Mouse (Mus musculus) heart, embryonic 10.5 days (tissue): ENCODE data around the gene Sh3d19. TPM values are rescaled to one million over a fixed set of nuclear protein-coding genes. Genes with fewer than 3 reads are reported as not detected.
"Not testable (repeated sequence)": the region's sequence is repeated elsewhere in the genome, so short reads cannot be mapped to it uniquely, and the experiment has no call there.

Experiments used
- DNase-seq: peaks from one replicate; pipeline ENCODE4 v3.0.0-alpha.2; 2017; ENCODE audit warnings: low spot score
- H3K27ac ChIP-seq: fragments of 300-500 bp; sonication (generic); 2 replicates; pipeline ENCODE4 v1.5.1; 2016; ENCODE audit warnings: mild to moderate bottlenecking
- H3K27me3 ChIP-seq: fragments of 300-500 bp; sonication (generic); 2 replicates; pipeline ENCODE4 v1.6.1; 2016; ENCODE audit warnings: mild to moderate bottlenecking; ENCODE audit not compliant: poor library complexity, insufficient read depth, severe bottlenecking
- H3K36me3 ChIP-seq: fragments of 300-500 bp; sonication (generic); 2 replicates; pipeline ENCODE4 v1.6.1; 2016; ENCODE audit warnings: mild to moderate bottlenecking, moderate library complexity
- H3K4me1 ChIP-seq: fragments of 300-500 bp; sonication (generic); 2 replicates; pipeline ENCODE4 v1.6.1; 2016; ENCODE audit warnings: mild to moderate bottlenecking
- H3K4me3 ChIP-seq: fragments of 300-500 bp; sonication (generic); 2 replicates; pipeline ENCODE4 v1.5.1; 2016; ENCODE audit warnings: mild to moderate bottlenecking, moderate library complexity
- H3K9me3 ChIP-seq: fragments of 300-500 bp; sonication (generic); 2 replicates; pipeline ENCODE4 v1.6.1; 2016; ENCODE audit warnings: mild to moderate bottlenecking, moderate library complexity
- WGBS: fragments of 180-500 bp; shearing (Covaris S2); methylation state at CpG from one replicate; pipeline ENCODE4 v1.1.7; 2016; 5-methylcytosine and 5-hydroxymethylcytosine counted together
- polyA plus RNA-seq: library from polyadenylated mRNA; unstranded; fragments of >200 nt; fragmentation: Nextera tagmentation; extraction: Ambion mirVana; gene quantifications from 2 replicates; pipeline ENCODE4 v1.2.1, GENCODE M21; 2016

Gene Sh3d19
- polyA plus RNA-seq, 1 experiment from 2014 or later: 17.7 TPM

DNA sequence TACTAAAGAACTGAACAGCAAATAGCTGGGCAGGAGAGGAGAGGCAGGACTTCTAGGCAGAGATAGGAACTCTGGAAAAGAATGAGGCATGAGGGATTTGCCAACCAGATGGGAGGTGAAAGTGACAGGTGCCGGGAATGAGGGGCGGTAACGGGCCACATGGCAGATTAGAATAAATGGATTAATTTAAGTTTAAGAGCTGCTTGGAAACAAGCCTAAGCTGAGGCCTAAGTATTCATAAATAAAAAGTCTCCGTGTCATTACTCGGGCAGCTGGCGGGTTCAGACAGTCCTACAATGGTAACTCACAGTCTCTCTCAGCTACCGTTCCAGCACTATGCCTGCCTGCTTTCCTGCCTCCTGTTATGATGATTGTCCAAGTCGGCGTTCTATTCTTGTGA is 15.6 kb upstream of the Sh3d19 start:
- no peaks in the 10 kb centered on the region for H3K27me3 ChIP-seq
- WGBS: 88% methylated on average over 9 of the region's 9 CpGs
- no peak overlapping the region for H3K4me3 ChIP-seq
- H3K27ac ChIP-seq: no peak overlapping the region
- H3K4me1 ChIP-seq: peaks cover 9% of the 10 kb centered on the region
- H3K9me3 ChIP-seq: no peaks in the 10 kb centered on the region
- H3K36me3 ChIP-seq: no peaks in the 10 kb centered on the region
- no peak for DNase-seq

DNA sequence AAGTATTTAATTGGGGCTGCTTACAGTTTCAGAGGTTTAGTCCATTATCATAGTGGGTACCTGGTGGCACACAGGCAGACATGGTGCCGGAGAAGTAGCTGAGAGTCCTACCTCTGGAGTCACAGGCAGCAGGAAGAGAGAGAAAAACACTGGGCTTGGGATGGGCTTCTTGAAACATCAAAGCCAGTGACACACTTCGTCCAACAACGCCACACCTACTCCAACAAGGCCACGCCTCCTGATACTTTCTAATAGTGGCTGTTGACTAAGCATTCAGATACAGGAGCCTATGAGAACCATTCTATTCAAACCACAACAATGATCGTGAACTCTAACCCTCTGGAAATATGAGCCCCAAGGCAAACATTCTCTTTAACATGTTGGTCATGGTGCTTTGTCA is 15.2 kb upstream of the Sh3d19 start:
- DNase-seq: no peak
- H3K27me3 ChIP-seq: no peaks in the 10 kb centered on the region
- no peak overlapping the region for H3K4me3 ChIP-seq
- no peaks in the 10 kb centered on the region for H3K36me3 ChIP-seq
- 83% methylated on average over 5 of the region's 5 CpGs for WGBS
- H3K9me3 ChIP-seq: no peaks in the 10 kb centered on the region
- H3K4me1 ChIP-seq: peaks cover 10% of the 10 kb centered on the region
- H3K27ac ChIP-seq: no peak overlapping the region

DNA sequence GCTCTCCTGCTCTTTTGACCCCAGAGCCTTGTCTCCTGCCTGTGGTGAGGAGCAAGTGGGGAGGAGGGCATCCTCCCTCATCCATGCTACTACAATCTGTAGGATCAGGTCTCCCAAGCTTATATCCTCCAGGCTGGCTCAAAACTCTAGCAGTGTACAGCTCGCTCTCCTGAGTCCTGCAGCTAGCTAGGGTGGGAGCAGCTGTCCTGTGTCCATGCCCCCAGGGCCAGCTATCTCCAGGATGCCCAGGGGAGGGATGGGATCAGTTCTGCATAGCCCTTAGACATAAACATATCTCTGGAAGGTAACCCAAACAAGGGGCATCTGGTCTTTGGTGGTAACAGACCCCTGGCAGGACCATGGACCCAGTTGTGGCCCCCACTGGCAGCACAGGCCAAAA is 11.2 kb upstream of the Sh3d19 start:
- 88% methylated on average over 1 of the region's 1 CpGs for WGBS

DNA sequence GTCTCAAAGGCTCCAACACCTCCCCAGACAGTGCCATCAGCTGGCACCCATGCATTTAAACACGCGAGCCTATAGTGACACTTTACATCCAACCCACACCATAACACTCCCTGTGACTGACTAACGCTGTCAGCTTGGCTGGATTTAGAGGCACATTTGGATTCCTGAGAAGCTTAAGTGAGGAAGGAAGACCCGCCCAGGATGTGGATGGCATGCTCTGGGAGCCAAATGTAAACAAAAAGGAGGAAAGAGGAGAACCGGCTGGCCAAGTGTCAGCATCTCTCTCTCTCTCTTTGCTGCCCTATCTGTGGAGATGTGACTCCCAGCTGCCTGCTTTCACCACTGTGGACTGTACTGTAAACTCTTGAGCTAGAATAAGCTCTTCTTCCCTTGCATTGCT is 9.8 kb upstream of the Sh3d19 start:
- WGBS: 17% methylated on average over 5 of the region's 5 CpGs
- H3K9me3 ChIP-seq: no peaks in the 10 kb centered on the region
- H3K27me3 ChIP-seq: no peaks in the 10 kb centered on the region
- no peaks in the 10 kb centered on the region for H3K36me3 ChIP-seq
- H3K4me3 ChIP-seq: no peak overlapping the region
- no peak overlapping the region for H3K27ac ChIP-seq
- H3K4me1 ChIP-seq: peaks cover 15% of the 10 kb centered on the region
- no peak for DNase-seq

More for the DNA sequence above, 11.2 kb upstream of the Sh3d19 start:
- Histone ChIP-seq H3K27ac (no peak overlapping the region), H3K4me3 (no peak overlapping the region), H3K27me3 (no peaks in the 10 kb centered on the region), H3K4me1 (peaks cover 15% of the 10 kb centered on the region), H3K9me3 (no peaks in the 10 kb centered on the region), H3K36me3 (no peaks in the 10 kb centered on the region)
- DNase-seq: peak; percentile 74

DNA sequence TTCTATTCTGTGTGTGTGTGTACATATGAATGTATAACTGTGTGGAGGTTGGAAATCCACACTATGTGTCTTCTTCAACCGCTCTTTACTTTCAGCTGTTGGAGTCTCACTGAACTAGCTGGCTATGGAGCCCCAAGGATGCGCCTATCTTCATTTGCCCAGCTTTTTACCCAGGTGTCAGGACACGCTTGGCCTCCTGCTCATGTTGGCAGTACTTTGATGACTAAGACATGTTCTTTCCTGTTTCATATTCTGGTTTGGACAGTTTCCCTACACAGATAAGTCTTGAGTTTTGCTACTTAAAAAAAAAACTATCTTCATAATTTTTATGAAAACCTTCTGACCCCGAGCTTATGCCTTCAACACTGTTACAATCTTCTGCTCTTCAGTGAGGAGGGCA is 5.4 kb upstream of the Sh3d19 start:
- H3K4me3 ChIP-seq: no peak overlapping the region
- no peaks in the 10 kb centered on the region for H3K36me3 ChIP-seq
- H3K4me1 ChIP-seq: peaks cover 15% of the 10 kb centered on the region
- 87% methylated on average over 4 of the region's 4 CpGs for WGBS
- no peaks in the 10 kb centered on the region for H3K27me3 ChIP-seq
- no peak for DNase-seq
- no peak overlapping the region for H3K27ac ChIP-seq
- no peaks in the 10 kb centered on the region for H3K9me3 ChIP-seq

DNA sequence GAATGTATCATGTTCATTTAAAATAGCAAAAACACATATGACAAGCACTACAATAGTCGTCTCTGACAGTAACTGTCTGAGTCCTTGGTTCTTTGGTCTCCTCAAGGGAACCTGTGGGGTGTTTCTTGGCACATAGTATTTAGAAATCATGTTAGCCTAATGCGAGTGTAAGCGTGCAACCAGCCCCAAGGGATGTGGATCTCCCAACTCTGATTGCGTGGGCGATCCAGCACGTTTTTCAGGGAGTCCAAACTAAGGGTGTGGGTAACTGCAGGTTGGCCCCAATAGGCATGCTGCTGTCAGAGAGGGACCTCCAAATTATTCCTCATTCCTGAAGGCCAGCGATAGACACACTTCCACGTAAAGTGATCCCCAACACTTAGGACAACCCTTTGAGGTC is 1.9 kb upstream of the Sh3d19 start:
- Histone ChIP-seq H3K27ac (no peak overlapping the region), H3K4me1 (peaks cover 24% of the 10 kb centered on the region), H3K27me3 (no peaks in the 10 kb centered on the region), H3K9me3 (no peaks in the 10 kb centered on the region), H3K4me3 (no peak overlapping the region), H3K36me3 (no peaks in the 10 kb centered on the region)
- 88% methylated on average over 8 of the region's 8 CpGs for WGBS
- no peak for DNase-seq

DNA sequence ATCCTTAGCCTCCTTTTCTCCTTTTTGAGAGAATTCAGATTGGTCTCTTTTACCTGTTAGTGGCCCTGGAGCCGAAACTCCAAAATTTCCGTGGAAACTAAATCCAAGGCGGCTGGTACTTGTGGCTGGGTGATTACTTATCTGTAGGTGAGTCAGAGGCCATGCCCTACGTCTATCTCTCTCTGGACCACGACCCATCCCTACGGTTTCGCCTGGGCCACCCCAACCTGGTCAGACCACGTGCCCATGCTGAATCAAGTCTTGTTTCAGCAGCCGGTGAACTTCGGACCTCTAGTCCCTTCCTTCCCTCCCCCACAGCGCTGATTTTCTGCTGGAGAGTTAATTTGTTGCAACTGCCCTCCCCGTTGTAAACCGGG is 678 bp downstream of the Sh3d19 start:
- WGBS: under 1% methylated on average over 13 of the region's 13 CpGs
- no peak for DNase-seq
- H3K9me3 ChIP-seq: no peaks in the 10 kb centered on the region
- no peaks in the 10 kb centered on the region for H3K27me3 ChIP-seq
- peak overlapping the region; percentile 90 for H3K4me3 ChIP-seq
- H3K27ac ChIP-seq: peak overlapping the region; percentile 93
- no peaks in the 10 kb centered on the region for H3K36me3 ChIP-seq
- peaks cover 24% of the 10 kb centered on the region for H3K4me1 ChIP-seq

DNA sequence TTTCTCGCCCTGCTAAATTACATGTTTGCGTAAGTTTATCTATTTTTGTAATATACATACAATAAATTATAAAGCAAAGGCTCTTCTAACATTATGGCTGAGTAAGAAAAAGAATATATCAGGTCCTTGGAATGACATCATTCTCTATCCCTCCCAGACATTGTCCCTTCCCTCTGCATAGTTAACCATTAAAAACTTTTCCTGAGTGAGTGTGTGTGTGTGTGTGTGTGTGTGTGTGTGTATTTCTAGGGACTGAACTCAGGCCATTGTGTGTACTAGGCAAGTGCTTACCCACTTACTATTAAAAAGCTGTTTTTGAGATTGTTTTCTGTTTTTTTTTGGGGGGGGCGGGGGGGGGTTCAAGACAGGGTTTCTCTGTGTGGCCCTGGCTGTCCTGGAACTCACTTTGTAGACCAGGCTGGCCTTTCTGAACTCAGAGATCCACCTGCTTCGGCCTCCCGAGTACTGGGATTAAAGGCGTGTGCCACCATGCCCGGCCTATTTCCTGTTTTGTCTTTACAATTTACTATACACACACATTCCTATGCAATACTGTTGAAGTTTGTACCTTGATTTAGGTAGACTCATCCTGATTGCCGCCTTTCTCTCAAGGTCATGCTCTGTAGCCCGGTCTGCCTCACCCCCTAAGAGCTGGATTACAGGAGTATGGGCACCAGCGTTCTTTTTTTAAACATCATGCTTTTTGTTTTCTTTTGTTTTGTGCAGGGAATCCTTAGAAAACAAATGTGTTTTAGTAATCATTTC is 2.6 kb downstream of the Sh3d19 start:
- H3K27ac ChIP-seq: no peak overlapping the region
- H3K4me3 ChIP-seq: no peak overlapping the region
- peak; percentile 60 for DNase-seq
- no peaks in the 10 kb centered on the region for H3K27me3 ChIP-seq
- 88% methylated on average over 10 of the region's 10 CpGs for WGBS
- peaks cover 27% of the 10 kb centered on the region for H3K4me1 ChIP-seq
- no peaks in the 10 kb centered on the region for H3K36me3 ChIP-seq
- no peaks in the 10 kb centered on the region for H3K9me3 ChIP-seq

DNA sequence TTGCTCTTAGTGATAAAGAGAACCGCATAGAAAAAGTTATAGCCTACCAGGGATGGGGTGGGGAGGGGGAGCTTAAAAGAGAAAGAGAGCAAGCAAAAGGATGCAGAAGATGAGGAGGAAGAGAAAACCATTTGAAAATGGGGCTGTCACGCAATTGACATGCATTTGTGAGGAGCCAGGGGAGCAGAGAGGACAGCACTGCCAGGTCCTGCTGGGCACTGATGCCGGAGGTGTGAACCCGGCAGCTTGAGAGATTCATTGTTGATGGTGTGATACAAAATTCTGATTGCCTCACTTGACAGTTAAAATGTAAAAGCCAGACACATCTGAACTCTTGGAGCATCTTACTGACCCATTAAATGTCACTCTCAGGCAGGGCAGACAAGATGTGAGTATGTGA is 3.5 kb downstream of the Sh3d19 start:
- H3K36me3 ChIP-seq: no peaks in the 10 kb centered on the region
- WGBS: 65% methylated on average over 4 of the region's 4 CpGs

DNA sequence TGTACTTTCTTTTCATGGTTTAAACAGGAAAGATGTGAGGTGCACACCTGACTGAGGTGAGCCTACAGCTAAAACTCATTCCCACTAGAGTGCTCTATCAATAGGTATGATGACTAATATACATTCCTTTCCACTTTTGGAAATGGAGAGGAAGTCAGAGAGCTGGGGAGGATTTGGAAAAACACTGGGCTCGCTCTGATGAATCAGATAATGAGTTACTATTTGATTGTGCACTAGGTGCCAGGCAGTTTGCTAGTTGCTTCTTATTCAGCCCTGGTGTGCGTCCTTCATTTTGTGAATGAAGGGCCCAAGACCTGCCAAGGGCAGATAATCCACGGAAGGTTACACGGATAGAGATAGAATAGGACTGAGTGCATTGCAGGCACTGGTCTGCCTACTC is 9.1 kb downstream of the Sh3d19 start:
- WGBS: 76% methylated on average over 4 of the region's 4 CpGs
- Histone ChIP-seq H3K36me3 (0 out of 2 replicates have a peak, but pooled peaks cover 2% of the 10 kb centered on the region), H3K27me3 (no peaks in the 10 kb centered on the region), H3K9me3 (no peaks in the 10 kb centered on the region), H3K4me3 (no peak overlapping the region), H3K27ac (no peak overlapping the region), H3K4me1 (peaks cover 15% of the 10 kb centered on the region)
- DNase-seq: no peak

More for the DNA sequence above, 3.5 kb downstream of the Sh3d19 start:
- H3K4me3 ChIP-seq: no peak overlapping the region
- no peaks in the 10 kb centered on the region for H3K9me3 ChIP-seq
- peaks cover 33% of the 10 kb centered on the region for H3K4me1 ChIP-seq
- no peaks in the 10 kb centered on the region for H3K27me3 ChIP-seq
- DNase-seq: peak; percentile 59
- H3K27ac ChIP-seq: no peak overlapping the region

DNA sequence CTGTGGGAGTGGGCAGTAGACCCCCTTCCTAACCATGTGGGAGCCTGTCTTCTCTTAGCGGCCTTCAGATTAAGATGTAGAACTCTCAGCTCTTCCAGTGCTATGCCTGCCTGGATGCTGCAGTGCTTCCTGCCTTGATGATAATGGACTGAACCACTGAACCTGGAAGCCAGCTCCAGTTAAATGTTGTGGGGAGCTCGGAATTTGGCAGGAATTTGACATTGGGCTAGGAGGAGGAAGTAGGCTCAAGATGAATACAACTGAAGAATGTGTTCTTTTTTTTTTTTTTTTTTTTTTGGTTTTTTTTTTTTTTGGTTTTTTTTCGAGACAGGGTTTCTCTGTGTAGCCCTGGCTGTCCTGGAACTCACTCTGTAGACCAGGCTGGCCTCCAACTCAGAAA is 10.9 kb downstream of the Sh3d19 start:
- not testable (repeated sequence) for H3K36me3 ChIP-seq, DNase-seq, H3K9me3 ChIP-seq, H3K27ac ChIP-seq, H3K27me3 ChIP-seq, H3K4me3 ChIP-seq
- WGBS: 82% methylated on average over 2 of the region's 3 CpGs
- peaks cover 15% of the 10 kb centered on the region for H3K4me1 ChIP-seq

DNA sequence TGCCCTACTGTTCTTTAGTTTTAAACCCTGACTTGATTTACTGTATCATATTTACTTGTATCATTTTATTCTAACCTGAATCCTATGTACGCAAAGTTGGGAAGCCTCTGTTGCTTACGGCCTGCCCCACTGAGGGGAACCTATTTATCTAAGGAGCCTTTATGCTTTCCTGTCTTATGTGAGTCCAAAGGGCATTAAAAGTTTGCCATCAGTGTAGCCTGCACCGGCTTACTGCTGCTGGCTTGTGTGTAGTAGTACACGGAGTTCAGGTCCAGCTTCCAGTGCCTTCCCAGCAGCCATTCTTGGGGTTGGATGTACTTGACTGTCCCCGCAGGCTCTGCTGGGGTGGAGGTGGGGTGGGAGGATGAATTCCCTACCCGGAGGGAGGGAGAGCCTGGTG is 13.6 kb downstream of the Sh3d19 start:
- Histone ChIP-seq H3K27ac (no peak overlapping the region), H3K36me3 (peaks cover 12% of the 10 kb centered on the region), H3K4me1 (peaks cover 6% of the 10 kb centered on the region), H3K4me3 (no peak overlapping the region), H3K9me3 (no peaks in the 10 kb centered on the region), H3K27me3 (no peaks in the 10 kb centered on the region)
- DNase-seq: no peak
- WGBS: 89% methylated on average over 6 of the region's 6 CpGs

DNA sequence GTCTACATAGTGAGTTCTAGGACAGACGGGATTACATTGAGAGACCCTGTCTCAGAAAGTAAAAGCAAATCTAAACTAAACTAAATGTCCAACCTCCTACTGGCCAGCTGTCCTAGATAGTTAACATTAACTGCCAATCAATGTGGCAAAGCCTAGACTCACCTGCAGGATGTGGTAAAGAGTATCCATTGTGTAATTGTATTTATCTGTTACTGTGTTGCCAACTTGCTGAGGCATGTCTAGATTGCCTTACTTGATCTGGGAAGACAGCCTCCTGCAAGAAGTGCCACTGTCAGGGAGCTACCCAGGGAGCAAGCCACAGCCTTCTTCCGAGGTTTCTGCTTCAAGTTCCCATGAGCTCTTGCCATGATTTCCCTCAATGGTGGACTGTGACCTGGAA is 16.3 kb downstream of the Sh3d19 start:
- peaks cover 11% of the 10 kb centered on the region; the same call in 1 of the 2 replicates for H3K4me1 ChIP-seq
- H3K36me3 ChIP-seq: peaks cover 10% of the 10 kb centered on the region
- no peak overlapping the region for H3K27ac ChIP-seq
- WGBS: 86% methylated on average over 2 of the region's 2 CpGs
- H3K4me3 ChIP-seq: no peak overlapping the region
- DNase-seq: no peak
- H3K9me3 ChIP-seq: no peaks in the 10 kb centered on the region
- no peaks in the 10 kb centered on the region for H3K27me3 ChIP-seq
